Mouse (Mus musculus) stomach, embryonic 16.5 days (tissue): ENCODE data around the gene Pgpep1l. TPM values are rescaled to one million over a fixed set of nuclear protein-coding genes. Genes with fewer than 3 reads are reported as not detected.
"Not testable (repeated sequence)": the region's sequence is repeated elsewhere in the genome, so short reads cannot be mapped to it uniquely, and the experiment has no call there.

Experiments used
- ATAC-seq: fragments of 200-750 bp; cut with Nextera tagmentation; 2 replicates; pipeline ENCODE4 v1.8.0; 2017; ENCODE audit warnings: moderate number of reproducible peaks, moderate TSS enrichment; ENCODE audit not compliant: insufficient read depth, low FRiP score
- H3K27ac ChIP-seq: fragments of 300-500 bp; sonication (generic); 2 replicates; pipeline ENCODE4 v1.5.1; 2014; ENCODE audit warnings: low read length
- H3K27me3 ChIP-seq: fragments of 300-500 bp; sonication (generic); 2 replicates; pipeline ENCODE4 v1.6.1; 2014; ENCODE audit warnings: low read length, control low read depth, mixed read lengths; ENCODE audit not compliant: control insufficient read depth, insufficient read depth
- H3K36me3 ChIP-seq: fragments of 300-500 bp; sonication (generic); 2 replicates; pipeline ENCODE4 v1.6.1; 2014; ENCODE audit warnings: low read length; ENCODE audit not compliant: control insufficient read depth, insufficient read depth
- H3K4me1 ChIP-seq: fragments of 300-500 bp; sonication (generic); 2 replicates; pipeline ENCODE4 v1.6.1; 2014; ENCODE audit warnings: low read length, control low read depth, mixed read lengths; ENCODE audit not compliant: control insufficient read depth, insufficient read depth
- H3K4me2 ChIP-seq: fragments of 300-500 bp; sonication (generic); 2 replicates; pipeline ENCODE4 v1.6.1; 2014; ENCODE audit warnings: low read depth, low read length, mixed read lengths
- H3K4me3 ChIP-seq: fragments of 300-500 bp; sonication (generic); replicated peaks from 2 replicates; pipeline ENCODE4 v1.5.1; 2014; ENCODE audit warnings: mild to moderate bottlenecking, low read length
- H3K9ac ChIP-seq: fragments of 300-500 bp; sonication (generic); 2 replicates; pipeline ENCODE4 v1.6.1; 2014; ENCODE audit warnings: low read length
- H3K9me3 ChIP-seq: fragments of 300-500 bp; sonication (generic); replicated peaks from 2 replicates; pipeline ENCODE4 v1.6.1; 2016; ENCODE audit warnings: low read length, control low read depth; ENCODE audit not compliant: control insufficient read depth
- WGBS: fragments of 180-500 bp; shearing (Covaris S2); extraction: QIAGEN DNeasy Blood & Tissue Kit; methylation state at CpG from one replicate; pipeline ENCODE4 v1.1.7; 2014; 5-methylcytosine and 5-hydroxymethylcytosine counted together
- polyA plus RNA-seq: library from polyadenylated mRNA; unstranded; fragments of >200 nt; fragmentation: Nextera tagmentation; extraction: Ambion mirVana; gene quantifications from 2 replicates; pipeline ENCODE4 v1.2.1, GENCODE M21; 2015

Gene Pgpep1l
- polyA plus RNA-seq, 1 experiment from 2014 or later: not detected

- H3K4me1 ChIP-seq: no peaks in the 10 kb centered on the region
- no peaks in the 10 kb centered on the region for H3K9me3 ChIP-seq
- WGBS: 73% methylated on average over 7 of the region's 7 CpGs
- no peak overlapping the region for H3K4me2 ChIP-seq
- H3K4me3 ChIP-seq: no peak overlapping the region
- H3K27ac ChIP-seq: no peak overlapping the region
- no peak overlapping the region for H3K9ac ChIP-seq
- no peaks in the 10 kb centered on the region for H3K27me3 ChIP-seq
- H3K36me3 ChIP-seq: no peaks in the 10 kb centered on the region
- no peak for ATAC-seq
Measured at GRCm38 (mm10) chr7:68301160-68301559, 37.1 kb upstream of the Pgpep1l start.

DNA sequence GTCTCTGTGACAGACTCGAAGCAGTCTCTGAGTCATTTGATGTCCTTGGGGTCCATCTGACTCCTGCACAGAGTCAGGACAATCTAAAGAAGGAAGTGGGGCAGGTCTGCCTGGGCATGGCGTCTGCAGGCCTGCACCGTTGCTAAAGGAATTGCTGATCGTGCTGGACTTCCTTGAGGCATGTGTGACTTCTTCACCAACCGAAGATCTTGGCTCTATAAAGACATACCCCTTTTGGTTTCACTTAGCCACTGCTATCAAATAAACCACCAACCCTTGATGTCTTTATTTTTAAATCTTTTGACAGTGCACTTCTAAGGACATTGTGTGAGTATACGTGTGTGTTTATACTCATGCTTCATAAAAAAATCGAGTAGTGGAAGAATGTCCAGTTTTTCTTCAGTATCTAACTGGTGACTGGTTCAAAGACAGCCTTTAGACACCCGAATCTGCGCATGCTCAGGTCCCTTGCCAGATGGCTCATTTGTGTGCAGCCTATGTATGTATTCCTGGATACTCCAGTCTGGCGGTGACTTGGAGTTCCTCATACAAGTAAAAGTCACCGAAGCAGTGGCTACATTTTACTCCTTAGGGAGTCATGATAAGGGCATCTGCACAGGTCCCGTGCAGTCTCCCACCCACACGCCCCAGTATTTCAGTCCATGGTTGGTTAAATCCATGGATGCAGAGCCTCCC, 34.5 kb upstream of the Pgpep1l start:
- Histone ChIP-seq H3K27me3 (no peaks in the 10 kb centered on the region), H3K27ac (no peak overlapping the region), H3K9ac (no peak overlapping the region), H3K4me1 (no peaks in the 10 kb centered on the region; the same call in 1 of the 2 replicates), H3K4me3 (no peak overlapping the region), H3K36me3 (no peaks in the 10 kb centered on the region), H3K9me3 (no peaks in the 10 kb centered on the region), H3K4me2 (no peak overlapping the region)
- 83% methylated on average over 13 of the region's 13 CpGs for WGBS
- no peak for ATAC-seq

DNA sequence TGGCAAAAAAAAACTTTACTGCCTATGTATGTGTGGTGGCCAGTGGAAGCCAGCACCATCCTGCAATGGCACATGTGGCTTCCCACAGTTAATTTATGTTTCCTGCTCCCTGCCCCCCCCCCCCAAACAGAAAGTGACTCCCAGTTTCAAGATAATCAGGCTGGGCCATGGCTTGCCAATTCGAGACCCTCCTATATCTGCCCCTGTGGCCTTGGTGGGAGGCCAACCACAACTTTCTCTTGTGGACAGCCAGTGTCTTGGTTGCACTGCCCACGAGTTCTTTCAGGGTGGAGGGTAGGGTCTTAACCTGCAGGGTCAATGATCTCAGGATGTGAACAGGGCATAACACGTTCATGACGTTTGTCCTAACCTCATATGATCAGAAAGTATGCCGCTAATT, 32.5 kb upstream of the Pgpep1l start:
- ATAC-seq: no peak
- Histone ChIP-seq H3K4me1 (no peaks in the 10 kb centered on the region; the same call in 1 of the 2 replicates), H3K9me3 (no peaks in the 10 kb centered on the region), H3K27me3 (no peaks in the 10 kb centered on the region), H3K4me2 (no peak overlapping the region), H3K4me3 (no peak overlapping the region), H3K9ac (no peak overlapping the region), H3K36me3 (no peaks in the 10 kb centered on the region), H3K27ac (no peak overlapping the region)
- 87% methylated on average over 5 of the region's 5 CpGs for WGBS

DNA sequence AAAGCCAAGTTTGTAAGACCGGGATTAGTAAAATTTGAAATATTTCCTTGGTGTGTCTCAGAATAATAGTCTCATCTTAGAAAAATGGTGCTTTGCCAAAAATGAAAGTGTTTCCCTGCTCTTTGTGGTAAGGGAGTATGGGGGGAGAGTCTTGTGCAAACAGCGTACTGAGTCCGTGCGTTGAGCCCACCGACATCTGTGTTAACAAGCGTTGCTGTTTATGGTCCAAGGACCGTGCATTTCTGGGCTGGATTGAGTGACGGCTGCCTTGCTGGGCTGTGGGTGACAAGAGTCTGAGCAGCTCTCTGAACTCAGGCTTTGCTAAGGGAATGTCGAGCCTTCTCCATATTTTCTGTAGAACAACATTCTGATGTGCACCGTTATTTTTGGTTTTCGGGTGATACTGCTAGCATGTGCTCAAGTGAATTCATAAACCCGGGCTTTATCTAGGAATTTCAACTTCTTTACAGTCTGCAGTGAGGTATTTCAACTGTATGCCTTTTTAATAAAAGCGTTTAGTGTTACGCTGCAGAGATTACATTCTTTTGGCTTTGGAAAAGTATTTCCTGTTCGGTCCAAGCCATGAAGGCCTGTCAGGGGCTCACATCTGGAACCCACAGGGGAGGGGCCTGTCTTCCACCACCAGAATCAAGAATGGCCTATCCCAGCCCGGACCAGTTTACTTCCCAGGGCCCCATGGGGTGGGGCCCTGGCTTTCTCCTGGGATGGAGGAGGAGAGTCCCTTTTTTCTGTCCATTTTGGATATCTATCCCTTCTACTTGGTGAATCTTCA, 30.2 kb upstream of the Pgpep1l start:
- H3K9me3 ChIP-seq: no peaks in the 10 kb centered on the region
- H3K4me1 ChIP-seq: no peaks in the 10 kb centered on the region; the same call in 1 of the 2 replicates
- H3K4me3 ChIP-seq: no peak overlapping the region
- peak overlapping the region; percentile 9; the same call in 1 of the 2 replicates for H3K4me2 ChIP-seq
- no peak for ATAC-seq
- no peaks in the 10 kb centered on the region for H3K27me3 ChIP-seq
- no peaks in the 10 kb centered on the region for H3K36me3 ChIP-seq
- H3K9ac ChIP-seq: no peak overlapping the region
- H3K27ac ChIP-seq: peak overlapping the region; percentile 21; the same call in 1 of the 2 replicates
- WGBS: 44% methylated on average over 16 of the region's 16 CpGs

- H3K4me3 ChIP-seq: no peak overlapping the region
- H3K4me2 ChIP-seq: no peak overlapping the region
- H3K4me1 ChIP-seq: no peaks in the 10 kb centered on the region; the same call in 1 of the 2 replicates
- no peak for ATAC-seq
- 54% methylated on average over 1 of the region's 1 CpGs for WGBS
- no peak overlapping the region for H3K9ac ChIP-seq
- H3K9me3 ChIP-seq: no peaks in the 10 kb centered on the region
- H3K36me3 ChIP-seq: no peaks in the 10 kb centered on the region
- no peak overlapping the region for H3K27ac ChIP-seq
- no peaks in the 10 kb centered on the region for H3K27me3 ChIP-seq
Measured at GRCm38 (mm10) chr7:68291603-68292002, 27.6 kb upstream of the Pgpep1l start.

DNA sequence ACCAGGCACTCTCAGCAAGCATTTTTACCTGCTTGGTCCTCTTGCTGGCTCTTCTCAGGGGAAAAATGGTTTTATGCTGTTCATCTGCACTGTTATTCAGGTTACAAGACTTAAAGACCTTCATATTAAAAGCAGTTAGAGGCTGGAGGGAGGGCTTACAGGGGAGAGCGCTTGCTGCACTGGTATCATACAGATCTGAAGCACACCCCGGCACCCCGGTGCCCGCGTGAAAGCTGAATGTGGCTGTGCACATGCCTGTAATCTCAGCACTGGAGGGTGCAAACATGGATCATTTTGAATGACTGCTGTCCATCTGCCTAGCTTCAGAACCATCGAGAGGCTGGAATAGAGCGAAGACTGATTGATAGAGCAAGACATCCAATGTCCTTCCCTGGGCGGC, 25.0 kb upstream of the Pgpep1l start:
- H3K27ac ChIP-seq: no peak overlapping the region
- no peak overlapping the region for H3K9ac ChIP-seq
- H3K4me2 ChIP-seq: no peak overlapping the region
- 96% methylated on average over 8 of the region's 8 CpGs for WGBS
- no peaks in the 10 kb centered on the region; the same call in 1 of the 2 replicates for H3K4me1 ChIP-seq
- no peaks in the 10 kb centered on the region for H3K9me3 ChIP-seq
- H3K4me3 ChIP-seq: no peak overlapping the region
- H3K27me3 ChIP-seq: no peaks in the 10 kb centered on the region
- ATAC-seq: no peak
- H3K36me3 ChIP-seq: no peaks in the 10 kb centered on the region

DNA sequence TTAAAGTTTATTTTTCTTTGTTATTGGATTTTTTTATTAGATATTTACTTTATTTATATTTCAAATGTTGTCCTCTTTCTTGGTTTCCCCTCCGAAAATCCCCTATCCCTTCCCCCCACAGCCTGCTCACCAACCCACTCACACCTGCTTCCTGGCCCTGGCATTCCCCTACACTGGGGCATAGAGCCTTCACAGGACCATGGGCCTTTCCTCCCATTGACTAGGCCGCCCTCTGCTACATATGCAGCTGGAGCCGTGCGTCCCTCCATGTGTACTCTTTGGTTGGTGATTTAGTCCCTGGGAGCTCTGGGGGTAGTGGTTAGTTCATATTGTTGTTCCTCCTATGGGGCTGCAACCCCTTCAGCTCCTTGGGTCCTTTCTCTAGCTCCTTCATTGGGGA, 24.0 kb upstream of the Pgpep1l start:
- H3K36me3 ChIP-seq, H3K9ac ChIP-seq, H3K4me2 ChIP-seq, ATAC-seq, H3K9me3 ChIP-seq, H3K4me3 ChIP-seq, H3K27ac ChIP-seq, H3K4me1 ChIP-seq, H3K27me3 ChIP-seq: not testable (repeated sequence)
- 81% methylated on average over 4 of the region's 4 CpGs for WGBS

- Histone ChIP-seq H3K4me3 (no peak overlapping the region), H3K9ac (no peak overlapping the region), H3K9me3 (no peaks in the 10 kb centered on the region), H3K4me1 (no peaks in the 10 kb centered on the region; the same call in 1 of the 2 replicates), H3K27ac (no peak overlapping the region), H3K27me3 (no peaks in the 10 kb centered on the region), H3K36me3 (no peaks in the 10 kb centered on the region), H3K4me2 (no peak overlapping the region)
- no peak for ATAC-seq
- WGBS: 52% methylated on average over 2 of the region's 2 CpGs
Measured at GRCm38 (mm10) chr7:68287582-68287981, 23.5 kb upstream of the Pgpep1l start.
